Mouse (Mus musculus) forebrain, postnatal 0 days (tissue): ENCODE results near the gene Tapbp. TPM values are rescaled to one million over a fixed set of nuclear protein-coding genes. Genes with fewer than 3 reads are reported as not detected.
A peak's percentile ranks its signal among the peaks of the same experiment; 100 is the strongest.

Source experiments
- ATAC-seq: fragments of 200-750 bp; cut with Nextera tagmentation; 2 replicates; pipeline ENCODE4 v1.8.0; 2017; ENCODE audit warnings: mild to moderate bottlenecking, moderate library complexity
- DNase-seq: peaks from one replicate; pipeline ENCODE4 v3.0.0-alpha.2; 2015
- H3K27ac ChIP-seq: fragments of 300-500 bp; sonication (generic); 2 replicates; pipeline ENCODE4 v1.5.1; 2014; ENCODE audit warnings: low read depth, mild to moderate bottlenecking, antibody characterized with exemption, low read length, moderate library complexity, mixed read lengths
- H3K27me3 ChIP-seq: fragments of 300-500 bp; sonication (generic); 2 replicates; pipeline ENCODE4 v1.6.1; 2014; ENCODE audit warnings: mild to moderate bottlenecking, low read length, mixed read lengths; ENCODE audit not compliant: insufficient read depth
- H3K36me3 ChIP-seq: fragments of 300-500 bp; sonication (generic); 2 replicates; pipeline ENCODE4 v1.6.1; 2014; ENCODE audit warnings: mild to moderate bottlenecking, moderate library complexity; ENCODE audit not compliant: insufficient read depth
- H3K4me1 ChIP-seq: fragments of 300-500 bp; sonication (generic); 2 replicates; pipeline ENCODE4 v1.6.1; 2014; ENCODE audit warnings: antibody characterized with exemption; ENCODE audit not compliant: insufficient read depth
- H3K4me2 ChIP-seq: fragments of 300-500 bp; sonication (generic); 2 replicates; pipeline ENCODE4 v1.6.1; 2014; ENCODE audit warnings: low read depth, mild to moderate bottlenecking, moderate library complexity
- H3K4me3 ChIP-seq: fragments of 300-500 bp; sonication (generic); 2 replicates; pipeline ENCODE4 v1.5.1; 2014; ENCODE audit warnings: low read depth, low read length, mixed read lengths
- H3K9ac ChIP-seq: fragments of 300-500 bp; sonication (generic); 2 replicates; pipeline ENCODE4 v1.6.1; 2014; ENCODE audit warnings: mild to moderate bottlenecking
- H3K9me3 ChIP-seq: fragments of 300-500 bp; sonication (generic); 2 replicates; pipeline ENCODE4 v1.6.1; 2016; ENCODE audit warnings: low read length
- CTCF ChIP-seq: sonication (generic); IDR thresholded peaks from 2 replicates; pipeline ENCODE4 v1.5.1; 2016; ENCODE audit warnings: antibody characterized with exemption, control low read depth, low read depth
- WGBS: fragments of 180-500 bp; shearing (Covaris S2); extraction: QIAGEN DNeasy Blood & Tissue Kit; methylation state at CpG from one replicate; pipeline ENCODE4 v1.1.7; 2014; 5-methylcytosine and 5-hydroxymethylcytosine counted together
- polyA plus RNA-seq: library from polyadenylated mRNA; unstranded; fragments of >200 nt; fragmentation: Nextera tagmentation; extraction: Ambion mirVana; gene quantifications from 2 replicates; pipeline ENCODE4 v1.2.1, GENCODE M21; 2015
- total RNA-seq: library from RNA; depleted of rRNA; stranded (reverse); fragments of >200 nt; gene quantifications from 2 replicates; pipeline ENCODE4 v1.2.3, GENCODE M21; 2014

Gene Tapbp
- total and polyA plus RNA-seq, 2 experiments from 2014 or later, result 26.2 to 36.0 TPM

- peak overlapping the region; percentile 91 for H3K27ac ChIP-seq
- peak overlapping the region; percentile 90 for H3K9ac ChIP-seq
- H3K36me3 ChIP-seq, result peaks cover 22% of the 10 kb centered on the region
- H3K4me3 ChIP-seq, result peak overlapping the region; percentile 80
- peaks cover 7% of the 10 kb centered on the region; the same call in 1 of the 2 replicates for H3K4me1 ChIP-seq
- DNase-seq (peak; percentile 65), ATAC-seq (peak; percentile 27)
- H3K4me2 ChIP-seq, result peak overlapping the region; percentile 77
- TF ChIP-seq CTCF, result no peak
- no peaks in the 10 kb centered on the region for H3K9me3 ChIP-seq
- H3K27me3 ChIP-seq, result no peaks in the 10 kb centered on the region
- WGBS, result 2% methylated on average over 42 of the region's 44 CpGs
These were observed 7.2 kb upstream of the Tapbp start for GRCm38 (mm10) chr17:33908331-33909076.

GRCm38 (mm10) chr17:33909077-33909868, 6.4 kb upstream of the Tapbp start, which contains the start of gene Daxx:
TSS of gene Daxx (plus strand) at chr17:33909414.
- Histone ChIP-seq H3K9ac (peak within 1 kb of the TSS; percentile 90), H3K27ac (peak within 1 kb of the TSS; percentile 91), H3K36me3 (peaks cover 29% of the 10 kb centered on the region), H3K4me2 (peak within 1 kb of the TSS; percentile 77), H3K4me1 (peaks cover 7% of the 10 kb centered on the region; the same call in 1 of the 2 replicates), H3K4me3 (peak within 1 kb of the TSS; percentile 80), H3K9me3 (no peaks in the 10 kb centered on the region), H3K27me3 (no peaks in the 10 kb centered on the region)
- 2% methylated on average over 63 of the region's 68 CpGs for WGBS
- DNase-seq, result peak; percentile 99
- TF ChIP-seq CTCF, result no peak; the same call in 1 of the 2 replicates
- peak; percentile 97 for ATAC-seq

- WGBS, result under 1% methylated on average over 14 of the region's 14 CpGs
- peak; percentile 33 for DNase-seq
These were observed 5.8 kb upstream of the Tapbp start for GRCm38 (mm10) chr17:33909869-33910250.

GRCm38 (mm10) chr17:33910346-33911051, 5.2 kb upstream of the Tapbp start:
- Histone ChIP-seq H3K4me2 (peak overlapping the region; percentile 77), H3K27me3 (no peaks in the 10 kb centered on the region), H3K36me3 (peaks cover 39% of the 10 kb centered on the region), H3K4me3 (peak overlapping the region; percentile 80), H3K9ac (peak overlapping the region; percentile 90; the same call in 1 of the 2 replicates), H3K27ac (no peak overlapping the region), H3K4me1 (peaks cover 7% of the 10 kb centered on the region; the same call in 1 of the 2 replicates), H3K9me3 (no peaks in the 10 kb centered on the region)
- no peak for ATAC-seq
- 51% methylated on average over 11 of the region's 11 CpGs for WGBS
- TF ChIP-seq CTCF, result peak; percentile 39
- no peak for DNase-seq

More at GRCm38 (mm10) chr17:33909869-33910250, 5.8 kb upstream of the Tapbp start:
- H3K4me1 ChIP-seq, result peaks cover 7% of the 10 kb centered on the region; the same call in 1 of the 2 replicates
- H3K4me3 ChIP-seq, result peak overlapping the region; percentile 80
- H3K27ac ChIP-seq, result peak overlapping the region; percentile 91
- peaks cover 35% of the 10 kb centered on the region for H3K36me3 ChIP-seq
- H3K9ac ChIP-seq, result peak overlapping the region; percentile 90
- peak overlapping the region; percentile 77 for H3K4me2 ChIP-seq
- TF ChIP-seq CTCF, result no peak
- H3K27me3 ChIP-seq, result no peaks in the 10 kb centered on the region
- H3K9me3 ChIP-seq, result no peaks in the 10 kb centered on the region
- ATAC-seq, result no peak

GRCm38 (mm10) chr17:33911052-33911812, 4.5 kb upstream of the Tapbp start:
- ATAC-seq, result no peak
- H3K4me2 ChIP-seq, result no peak overlapping the region
- H3K36me3 ChIP-seq, result peaks cover 39% of the 10 kb centered on the region
- no peak overlapping the region for H3K27ac ChIP-seq
- no peak overlapping the region for H3K4me3 ChIP-seq
- H3K4me1 ChIP-seq, result peaks cover 7% of the 10 kb centered on the region; the same call in 1 of the 2 replicates
- no peaks in the 10 kb centered on the region for H3K9me3 ChIP-seq
- TF ChIP-seq CTCF, result no peak
- H3K9ac ChIP-seq, result no peak overlapping the region
- WGBS, result 89% methylated on average over 31 of the region's 31 CpGs
- no peaks in the 10 kb centered on the region for H3K27me3 ChIP-seq
- no peak for DNase-seq
